Mouse (Mus musculus) R1 (cell line): ENCODE data around the gene C130050O18Rik.

Source experiments
- DNase-seq: peaks from one replicate; pipeline ENCODE4 v3.0.0-alpha.2; 2018; ENCODE audit warnings: low read depth, low spot score

C130050O18Rik gene

DNA sequence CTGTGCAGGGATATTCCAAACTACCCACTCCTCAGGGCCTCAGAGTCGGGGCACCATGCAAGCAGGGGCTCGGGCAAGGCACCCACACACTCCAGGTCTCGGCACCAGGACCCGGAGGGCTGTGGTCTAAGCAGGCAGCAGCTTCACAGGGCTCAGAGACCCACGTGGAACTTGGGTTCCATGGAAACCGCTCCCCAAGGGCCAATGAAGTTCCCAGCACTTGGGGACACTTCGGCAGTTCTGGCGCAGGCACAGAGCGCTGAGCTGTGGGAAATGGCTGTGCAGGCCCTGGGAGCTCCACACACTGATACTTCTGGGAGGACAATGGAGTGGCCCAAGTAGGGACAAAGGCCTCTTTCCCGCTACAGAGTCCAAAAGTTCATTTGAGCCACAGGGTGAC lies 48.0 kb downstream of the C130050O18Rik start:
- DNase-seq: no peak

- DNase-seq: no peak
Observed at GRCm38 (mm10) chr5:139455166-139455565, 50.1 kb downstream of the C130050O18Rik start.

DNA sequence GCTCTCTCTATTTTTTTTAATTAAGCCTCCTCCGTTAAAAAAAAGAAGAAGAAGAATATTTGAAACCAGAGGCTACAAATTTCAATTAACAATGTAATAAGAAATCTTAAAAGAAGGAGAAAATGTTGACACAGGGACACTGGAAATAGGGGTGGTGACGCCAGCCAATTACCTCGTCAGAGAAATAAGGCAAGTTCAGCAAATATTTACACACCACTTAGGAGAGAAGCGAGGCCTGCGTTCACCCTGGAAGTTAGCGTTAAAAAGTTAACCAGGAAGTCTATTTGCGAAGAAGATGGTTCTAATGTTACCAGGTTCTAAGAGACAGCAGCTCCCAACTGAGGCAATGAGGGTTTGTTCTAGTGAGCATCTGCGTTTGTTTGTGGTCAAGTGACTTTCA lies 52.2 kb downstream of the C130050O18Rik start:
- no peak for DNase-seq

DNA sequence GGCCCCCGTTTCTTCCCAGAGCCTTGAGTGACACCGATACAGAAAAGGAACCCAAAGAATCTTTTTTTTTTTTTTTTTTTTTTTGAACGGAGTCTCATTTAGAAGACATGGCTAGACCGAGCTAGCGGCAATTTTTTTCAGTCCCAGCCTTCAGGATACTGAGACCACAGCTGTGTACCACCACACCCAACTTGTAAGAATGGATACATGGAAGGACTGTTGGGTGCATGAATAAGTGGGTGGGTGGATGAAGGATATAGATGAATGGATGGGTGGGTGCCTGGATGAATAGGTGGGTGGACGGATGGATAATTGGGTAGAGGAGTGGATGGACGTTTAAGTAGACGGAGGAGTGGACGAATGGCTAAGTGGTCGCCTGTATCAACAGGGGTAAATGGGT lies 54.9 kb downstream of the C130050O18Rik start:
- no peak for DNase-seq

GRCm38 (mm10) chr5:139460384-139461067 lies 55.4 kb downstream of the C130050O18Rik start, which contains the start of gene 3110082I17Rik:
TSS of gene 3110082I17Rik (minus strand) at chr5:139460527.
- peak; percentile 98 for DNase-seq

GRCm38 (mm10) chr5:139464874-139465273 lies 59.8 kb downstream of the C130050O18Rik start:
- no peak for DNase-seq
